Mouse (Mus musculus) cortical plate, adult 2 months (tissue): ENCODE results near the gene Trpm3. TPM values are rescaled to one million over a fixed set of nuclear protein-coding genes. Genes with fewer than 3 reads are reported as not detected.
A peak's percentile ranks its signal among the peaks of the same experiment; 100 is the strongest.

Experiments
- H3K27ac ChIP-seq: fragments of 200-500 bp; 2 replicates; pipeline ENCODE4 v1.5.1; 2012; ENCODE audit warnings: low read length, control low read depth, inconsistent platforms; ENCODE audit not compliant: insufficient read depth
- H3K4me1 ChIP-seq: fragments of 200-500 bp; 2 replicates; pipeline ENCODE4 v1.6.1; 2011; ENCODE audit warnings: low read length; ENCODE audit not compliant: control insufficient read depth, insufficient read depth
- H3K4me3 ChIP-seq: fragments of 200-500 bp; 2 replicates; pipeline ENCODE4 v1.5.1; 2011; ENCODE audit warnings: mild to moderate bottlenecking, low read length, control low read depth; ENCODE audit not compliant: insufficient read depth
- CTCF ChIP-seq: fragments of 200-500 bp; IDR thresholded peaks from 2 replicates; pipeline ENCODE4 v1.5.1; 2011; ENCODE audit warnings: mild to moderate bottlenecking, control low read depth, low read length; ENCODE audit not compliant: insufficient read depth; ENCODE audit errors: extremely low read depth
- POLR2A ChIP-seq: fragments of 200-500 bp; IDR thresholded peaks from 2 replicates; pipeline ENCODE4 v1.6.1; 2011; ENCODE audit warnings: mild to moderate bottlenecking, low read length, control low read depth; ENCODE audit not compliant: insufficient read depth; ENCODE audit errors: extremely low read depth
- polyA plus RNA-seq: library from polyadenylated mRNA; depleted of rRNA; stranded (reverse); fragments of >200 nt; gene quantifications from 2 replicates; pipeline ENCODE4 v1.2.3, GENCODE M21; 2012

Trpm3 gene
- polyA plus RNA-seq, 1 experiment: 16.5 TPM

GRCm38 (mm10) chr19:22963726-22964398 is 825.0 kb downstream of the Trpm3 start:
- no peak overlapping the region for H3K27ac ChIP-seq
- no peak overlapping the region for H3K4me3 ChIP-seq
- TF ChIP-seq CTCF (no peak), POLR2A (no peak)
- H3K4me1 ChIP-seq: peaks cover 5% of the 10 kb centered on the region

GRCm38 (mm10) chr19:22965470-22965869 is 826.6 kb downstream of the Trpm3 start:
- peaks cover 5% of the 10 kb centered on the region for H3K4me1 ChIP-seq
- no peak overlapping the region for H3K4me3 ChIP-seq
- no peak overlapping the region for H3K27ac ChIP-seq
- no peak for TF ChIP-seq CTCF
- no peak for TF ChIP-seq POLR2A

GRCm38 (mm10) chr19:22973294-22973693 is 834.4 kb downstream of the Trpm3 start:
- H3K27ac ChIP-seq: no peak overlapping the region
- H3K4me3 ChIP-seq: no peak overlapping the region
- no peak for TF ChIP-seq POLR2A
- TF ChIP-seq CTCF: no peak
- H3K4me1 ChIP-seq: peaks cover 6% of the 10 kb centered on the region

- no peak overlapping the region for H3K4me3 ChIP-seq
Observed at GRCm38 (mm10) chr19:22973727-22974126, 834.9 kb downstream of the Trpm3 start.

GRCm38 (mm10) chr19:22975801-22976200 is 837.0 kb downstream of the Trpm3 start:
- H3K4me3 ChIP-seq: no peak overlapping the region
- H3K4me1 ChIP-seq: peaks cover 9% of the 10 kb centered on the region
- TF ChIP-seq CTCF (no peak), POLR2A (no peak)
- no peak overlapping the region for H3K27ac ChIP-seq

More at GRCm38 (mm10) chr19:22973727-22974126, 834.9 kb downstream of the Trpm3 start:
- TF ChIP-seq POLR2A: no peak
- Histone ChIP-seq H3K4me1 (peaks cover 8% of the 10 kb centered on the region), H3K27ac (no peak overlapping the region)

GRCm38 (mm10) chr19:22977508-22977907 is 838.7 kb downstream of the Trpm3 start:
- TF ChIP-seq CTCF: no peak
- no peak for TF ChIP-seq POLR2A
- Histone ChIP-seq H3K27ac (no peak overlapping the region), H3K4me1 (peaks cover 9% of the 10 kb centered on the region), H3K4me3 (no peak overlapping the region)

GRCm38 (mm10) chr19:22978763-22979162 is 839.9 kb downstream of the Trpm3 start:
- peaks cover 7% of the 10 kb centered on the region for H3K4me1 ChIP-seq
- H3K27ac ChIP-seq: peak overlapping the region; percentile 28; the same call in 1 of the 2 replicates
- H3K4me3 ChIP-seq: no peak overlapping the region
- TF ChIP-seq POLR2A: no peak
- no peak for TF ChIP-seq CTCF

GRCm38 (mm10) chr19:22979191-22979590 is 840.3 kb downstream of the Trpm3 start:
- peaks cover 7% of the 10 kb centered on the region for H3K4me1 ChIP-seq
- H3K4me3 ChIP-seq: no peak overlapping the region
- TF ChIP-seq POLR2A (no peak), CTCF (no peak)
- no peak overlapping the region for H3K27ac ChIP-seq

GRCm38 (mm10) chr19:22987914-22988313 is 849.1 kb downstream of the Trpm3 start:
- no peak overlapping the region for H3K27ac ChIP-seq
- no peak overlapping the region for H3K4me3 ChIP-seq
- no peaks in the 10 kb centered on the region for H3K4me1 ChIP-seq
- no peak for TF ChIP-seq CTCF
- no peak for TF ChIP-seq POLR2A

GRCm38 (mm10) chr19:22993946-22994345 is 855.1 kb downstream of the Trpm3 start:
- no peak overlapping the region for H3K27ac ChIP-seq
- no peak for TF ChIP-seq CTCF
- no peak for TF ChIP-seq POLR2A
- H3K4me3 ChIP-seq: no peak overlapping the region
- H3K4me1 ChIP-seq: no peaks in the 10 kb centered on the region
